Mouse (Mus musculus) spleen, adult 2 months (tissue): ENCODE measurements around the gene Polr2g. TPM values are rescaled to one million over a fixed set of nuclear protein-coding genes. Genes with fewer than 3 reads are reported as not detected.
A peak's percentile ranks its signal among the peaks of the same experiment; 100 is the strongest.

Source experiments
- DNase-seq, 2 experiments: peaks; one replicate each; pipeline versions ENCODE4 v3.0.0 to v3.0.0-alpha.2; 2012 to 2021; ENCODE audit warnings: low spot score in 2 of 2, low read depth in 1 of 2
- H3K27ac ChIP-seq: fragments of 200-500 bp; 2 replicates; pipeline ENCODE4 v1.5.1; 2012; ENCODE audit warnings: low read length, inconsistent platforms; ENCODE audit not compliant: insufficient read depth
- H3K27me3 ChIP-seq: fragments of 200-500 bp; 2 replicates; pipeline ENCODE4 v1.6.1; 2012; ENCODE audit warnings: mild to moderate bottlenecking, moderate library complexity, low read length, inconsistent platforms; ENCODE audit not compliant: control insufficient read depth, insufficient read depth
- H3K36me3 ChIP-seq: fragments of 200-500 bp; 2 replicates; pipeline ENCODE4 v1.6.1; 2012; ENCODE audit warnings: mild to moderate bottlenecking, low read length, inconsistent platforms; ENCODE audit not compliant: control insufficient read depth, insufficient read depth
- H3K4me1 ChIP-seq: fragments of 200-500 bp; 2 replicates; pipeline ENCODE4 v1.6.1; 2011; ENCODE audit warnings: inconsistent platforms; ENCODE audit not compliant: control insufficient read depth, insufficient read depth, insufficient read length
- H3K4me3 ChIP-seq: fragments of 200-500 bp; 2 replicates; pipeline ENCODE4 v1.5.1; 2011; ENCODE audit warnings: mild to moderate bottlenecking, inconsistent platforms; ENCODE audit not compliant: insufficient read depth, insufficient read length; ENCODE audit errors: extremely low read depth
- CTCF ChIP-seq: fragments of 200-500 bp; IDR thresholded peaks from 2 replicates; pipeline ENCODE4 v1.5.1; 2011; ENCODE audit warnings: mild to moderate bottlenecking, inconsistent platforms; ENCODE audit not compliant: insufficient read depth, insufficient read length, insufficient replicate concordance; ENCODE audit errors: extremely low read depth
- POLR2A ChIP-seq: fragments of 200-500 bp; IDR thresholded peaks from 2 replicates; pipeline ENCODE4 v1.6.1; 2011; ENCODE audit warnings: low read depth, low read length, inconsistent platforms
- WGBS: fragments of 180-500 bp; shearing (Covaris S2); methylation state at CpG from one replicate; pipeline ENCODE4 v1.1.7; 2018; 5-methylcytosine and 5-hydroxymethylcytosine counted together
- polyA plus RNA-seq: library from polyadenylated mRNA; depleted of rRNA; stranded (reverse); fragments of >200 nt; gene quantifications from 2 replicates; pipeline ENCODE4 v1.2.3, GENCODE M21; 2012

The Polr2g gene
- polyA plus RNA-seq, 1 experiment, result 30.3 TPM

DNA sequence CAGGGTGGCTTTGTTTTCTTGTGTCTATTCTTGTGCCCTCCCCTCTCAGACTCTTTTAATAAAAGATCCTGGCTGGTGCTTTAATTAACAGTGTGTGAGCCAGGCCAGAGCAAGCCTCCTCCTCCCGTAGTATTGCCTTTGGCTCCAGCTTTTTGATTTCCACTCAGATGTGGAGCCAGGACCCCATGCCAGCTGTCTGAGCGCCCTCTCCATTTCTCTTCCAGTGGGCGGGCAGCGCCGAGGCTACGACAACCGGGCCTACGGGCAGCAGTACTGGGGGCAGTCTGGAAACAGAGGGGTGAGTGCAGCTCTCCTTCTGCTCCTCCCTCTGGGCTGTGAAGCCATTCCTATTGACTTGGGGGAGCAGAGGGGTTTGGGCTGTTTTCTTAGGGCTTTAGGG is 32.3 kb upstream of the Polr2g start:
- H3K4me3 ChIP-seq, result no peak overlapping the region
- no peak overlapping the region for H3K27ac ChIP-seq

GRCm38 (mm10) chr19:8829660-8830059 is 31.3 kb upstream of the Polr2g start, which contains the start of gene AC129217.1:
TSS of gene AC129217.1 (plus strand) at chr19:8829773.
- no peak for TF ChIP-seq POLR2A
- no peak within 1 kb of the TSS for H3K4me3 ChIP-seq
- WGBS, result 59% methylated on average over 8 of the region's 8 CpGs
- no peak within 1 kb of the TSS for H3K27ac ChIP-seq
- H3K36me3 ChIP-seq, result peaks cover 74% of the 10 kb centered on the region
- DNase-seq, result no peak
- no peaks in the 10 kb centered on the region for H3K27me3 ChIP-seq
- no peaks in the 10 kb centered on the region; the same call in 1 of the 2 replicates for H3K4me1 ChIP-seq

More for the DNA sequence above, 32.3 kb upstream of the Polr2g start:
- peaks cover 67% of the 10 kb centered on the region for H3K36me3 ChIP-seq
- no peak for DNase-seq
- H3K27me3 ChIP-seq, result no peaks in the 10 kb centered on the region
- H3K4me1 ChIP-seq, result no peaks in the 10 kb centered on the region; the same call in 1 of the 2 replicates
- no peak for TF ChIP-seq POLR2A
- TF ChIP-seq CTCF, result no peak
- WGBS, result 95% methylated on average over 8 of the region's 8 CpGs

DNA sequence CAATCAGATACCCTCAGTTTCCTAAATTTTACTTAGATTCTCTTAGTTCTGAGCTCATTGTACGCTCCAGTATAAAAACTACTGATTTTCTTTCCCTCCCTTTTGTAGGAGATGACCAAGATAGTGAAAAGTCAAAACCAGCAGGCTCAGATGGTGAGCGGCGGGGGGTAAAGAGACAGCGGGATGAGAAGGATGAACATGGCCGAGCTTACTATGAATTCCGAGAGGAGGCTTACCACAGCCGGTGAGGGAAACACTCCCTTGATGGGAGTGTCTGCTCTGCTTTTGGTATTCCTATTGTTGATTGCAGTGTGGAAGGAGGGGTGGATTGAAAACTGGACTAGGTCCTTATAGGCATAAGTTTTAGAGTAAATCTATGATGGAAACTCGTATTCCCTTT is 24.3 kb upstream of the Polr2g start:
- no peak for TF ChIP-seq CTCF
- no peak for TF ChIP-seq POLR2A
- DNase-seq, result no peak
- 88% methylated on average over 8 of the region's 8 CpGs for WGBS
- H3K4me3 ChIP-seq, result no peak overlapping the region
- H3K27ac ChIP-seq, result no peak overlapping the region
- peaks cover 7% of the 10 kb centered on the region for H3K4me1 ChIP-seq
- peaks cover 30% of the 10 kb centered on the region for H3K36me3 ChIP-seq
- H3K27me3 ChIP-seq, result no peaks in the 10 kb centered on the region

DNA sequence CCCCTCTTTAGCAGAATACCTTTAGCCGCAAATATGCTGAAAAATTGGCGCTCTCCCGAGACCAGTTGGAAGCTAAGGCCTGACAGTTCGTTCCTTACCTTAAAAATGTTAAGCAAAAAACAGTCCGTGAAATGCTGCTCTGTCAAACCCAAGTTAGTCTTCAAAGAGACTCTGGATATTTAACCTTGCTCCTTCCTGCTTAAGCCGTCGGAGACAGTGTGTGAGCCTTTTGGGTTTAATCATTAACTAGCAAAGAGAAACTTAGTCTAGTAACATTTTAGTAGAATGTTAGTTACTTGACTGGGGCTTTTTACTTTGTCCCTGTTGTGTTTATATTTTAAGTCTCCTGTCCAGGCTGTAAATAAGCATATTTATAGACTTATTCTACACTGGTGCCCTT is 22.8 kb upstream of the Polr2g start:
- Histone ChIP-seq H3K4me1 (peaks cover 7% of the 10 kb centered on the region), H3K27ac (peak overlapping the region; percentile 98), H3K27me3 (no peaks in the 10 kb centered on the region), H3K36me3 (peaks cover 27% of the 10 kb centered on the region), H3K4me3 (peak overlapping the region; percentile 91)
- no peak for TF ChIP-seq POLR2A
- under 1% methylated on average over 7 of the region's 7 CpGs for WGBS
- no peak for DNase-seq

DNA sequence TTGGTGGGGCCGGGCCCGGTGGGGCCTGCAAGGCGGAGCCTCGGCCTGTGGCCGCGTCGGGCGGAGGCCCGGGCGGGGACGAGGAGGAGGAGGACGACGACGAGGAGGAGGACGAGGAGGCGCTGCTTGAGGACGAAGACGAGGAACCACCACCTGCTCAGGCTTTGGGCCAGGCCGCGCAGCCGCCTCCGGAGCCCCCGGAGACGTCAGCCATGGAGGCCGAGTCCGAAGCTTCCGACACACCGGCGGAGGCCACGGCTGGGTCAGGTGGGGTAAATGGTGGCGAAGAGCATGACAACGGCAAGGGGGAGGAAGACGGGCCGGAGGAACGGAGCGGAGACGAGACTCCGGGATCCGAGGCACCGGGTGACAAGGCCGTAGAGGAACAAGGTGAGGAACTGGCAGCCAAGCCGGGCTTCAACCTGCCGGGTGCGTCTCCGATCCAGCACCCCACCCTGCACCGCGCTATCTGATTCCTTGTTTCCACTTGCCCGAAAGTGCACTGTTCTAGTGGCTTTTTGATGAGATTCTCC is 22.1 kb upstream of the Polr2g start:
- peaks cover 7% of the 10 kb centered on the region for H3K4me1 ChIP-seq
- TF ChIP-seq CTCF (no peak), POLR2A (no peak)
- WGBS, result under 1% methylated on average over 47 of the region's 48 CpGs
- H3K27ac ChIP-seq, result peak overlapping the region; percentile 98
- no peak for DNase-seq
- peak overlapping the region; percentile 91 for H3K4me3 ChIP-seq
- no peaks in the 10 kb centered on the region for H3K27me3 ChIP-seq
- H3K36me3 ChIP-seq, result peaks cover 24% of the 10 kb centered on the region

DNA sequence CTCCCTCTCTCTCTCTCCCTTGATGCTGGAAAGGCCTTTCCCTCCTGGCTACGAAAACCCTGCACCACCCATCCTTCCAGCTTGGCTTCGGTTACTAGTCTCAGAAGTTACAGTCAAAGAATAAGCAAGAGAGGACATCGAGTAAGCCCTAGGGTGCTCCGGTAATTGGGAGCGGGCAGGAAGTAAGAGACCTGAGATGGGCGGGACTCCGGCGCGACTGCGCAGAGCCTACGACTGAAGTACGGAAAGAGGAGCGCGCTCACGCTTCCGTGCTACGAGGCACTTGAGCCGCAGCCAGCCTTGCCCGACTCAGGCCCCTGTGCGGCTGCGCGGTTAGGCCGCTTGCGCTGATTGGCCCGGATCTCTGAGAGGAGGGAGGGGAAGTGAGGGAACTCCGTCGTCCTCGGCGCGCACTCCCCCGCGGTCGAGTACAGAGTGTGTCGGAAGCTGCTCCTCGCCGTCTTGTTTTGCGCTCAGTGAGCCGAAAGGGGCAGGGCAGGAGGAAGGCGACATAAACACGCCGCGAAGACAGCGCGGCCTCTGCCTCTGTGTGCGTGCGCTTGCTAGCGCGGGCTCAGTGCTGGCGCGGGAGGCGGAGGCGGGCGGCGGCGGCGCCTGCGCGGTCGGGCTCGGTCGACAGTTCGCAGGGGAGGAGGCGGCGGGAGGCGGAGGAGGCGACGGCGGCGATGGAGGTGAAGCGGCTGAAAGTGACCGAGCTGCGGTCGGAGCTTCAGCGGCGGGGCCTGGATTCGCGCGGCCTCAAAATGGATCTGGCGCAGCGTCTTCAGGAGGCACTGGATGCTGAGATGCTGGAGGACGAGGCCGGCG is 21.4 kb upstream of the Polr2g start, which contains the start of gene Hnrnpul2:
Gene Hnrnpul2 (plus strand): TSS at position 415 of the 828 bp plus-strand sequence.
- WGBS, result under 1% methylated on average over 83 of the region's 83 CpGs
- peak; percentile 99 for DNase-seq
- Histone ChIP-seq H3K4me3 (peak within 1 kb of the TSS; percentile 91), H3K4me1 (peaks cover 7% of the 10 kb centered on the region), H3K36me3 (peaks cover 18% of the 10 kb centered on the region), H3K27me3 (no peaks in the 10 kb centered on the region), H3K27ac (peak within 1 kb of the TSS; percentile 98)
- TF ChIP-seq POLR2A (peak; percentile 94), CTCF (no peak)
